Mouse (Mus musculus): ENCODE measurements around the gene Tas2r125. TPM values are rescaled to one million over a fixed set of nuclear protein-coding genes. Genes with fewer than 3 reads are reported as not detected.
"Not testable (repeated sequence)": the region's sequence is repeated elsewhere in the genome, so short reads cannot be mapped to it uniquely, and the experiment has no call there.

Tas2r125 gene
- not detected in 2 replicates for polyA plus RNA-seq (2015; fragmentation: Nextera tagmentation; extraction: Ambion mirVana)

DNA sequence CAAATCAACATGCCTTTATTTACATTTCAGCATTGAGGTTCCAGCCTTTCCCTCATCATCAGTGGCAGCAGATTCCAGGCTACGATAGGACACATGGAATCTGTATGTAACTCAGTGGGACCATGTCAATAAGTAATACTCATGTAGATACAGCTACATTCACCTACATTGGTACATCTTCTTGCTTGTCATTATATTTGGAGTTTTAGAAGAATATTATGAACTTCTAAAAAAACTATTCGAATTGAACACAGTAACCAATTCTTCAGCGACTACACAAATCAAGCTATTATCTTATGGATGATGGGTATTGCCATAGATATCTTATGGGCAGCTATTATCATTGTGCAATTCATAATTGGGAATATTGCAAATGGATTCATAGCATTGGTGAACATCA lies at the start of gene Tas2r125:
Gene Tas2r125, plus strand, starts transcription at position 301 of the 400 bp plus-strand sequence.
- H3K4me1 ChIP-seq = no peaks in the 10 kb centered on the region
- no peaks in the 10 kb centered on the region for H3K27me3 ChIP-seq
- H3K9me3 ChIP-seq (replicated peaks) = no peaks in the 10 kb centered on the region
- WGBS = 85% methylated on average over 3 of the region's 3 CpGs
- no peak within 1 kb of the TSS for H3K27ac ChIP-seq (replicated peaks)
- H3K36me3 ChIP-seq = no peaks in the 10 kb centered on the region
- no peak for ATAC-seq (ENCODE audit: insufficient number of reproducible peaks, low FRiP score, low TSS enrichment, low read depth)
- H3K4me2 ChIP-seq (replicated peaks) = no peak within 1 kb of the TSS
- H3K9ac ChIP-seq = no peak within 1 kb of the TSS
- H3K4me3 ChIP-seq (replicated peaks) = no peak within 1 kb of the TSS

DNA sequence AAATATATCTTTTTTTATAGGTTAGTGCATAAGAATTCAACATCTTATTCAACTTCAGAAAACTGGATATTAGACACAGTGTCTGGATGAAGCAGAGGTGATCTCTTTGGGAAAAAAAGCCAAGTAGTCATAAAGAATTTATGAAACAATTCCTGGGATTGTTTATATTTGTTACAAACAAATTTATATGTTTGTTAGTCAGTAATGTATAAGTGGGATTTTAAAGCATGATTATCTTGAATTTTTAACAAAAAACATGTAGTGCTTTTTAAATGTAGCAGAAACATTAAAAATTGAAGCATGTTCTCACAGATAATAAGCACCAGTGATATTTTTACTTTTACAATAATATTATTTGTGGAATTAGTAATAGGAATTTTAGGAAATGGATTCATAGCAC lies 41.7 kb upstream of the Tas2r125 start, which contains the start of gene Tas2r110:
Gene Tas2r110, plus strand, starts transcription at position 301 of the 400 bp plus-strand sequence.
- no peak within 1 kb of the TSS for H3K9ac ChIP-seq
- no peak within 1 kb of the TSS for H3K4me2 ChIP-seq (replicated peaks)
- no peak for ATAC-seq (ENCODE audit: insufficient number of reproducible peaks, low FRiP score, low TSS enrichment, low read depth)
- no peaks in the 10 kb centered on the region for H3K4me1 ChIP-seq
- H3K27ac ChIP-seq (replicated peaks) = no peak within 1 kb of the TSS
- no peaks in the 10 kb centered on the region for H3K9me3 ChIP-seq (replicated peaks)
- no peaks in the 10 kb centered on the region for H3K36me3 ChIP-seq
- H3K27me3 ChIP-seq = no peaks in the 10 kb centered on the region
- H3K4me3 ChIP-seq (replicated peaks) = no peak within 1 kb of the TSS

DNA sequence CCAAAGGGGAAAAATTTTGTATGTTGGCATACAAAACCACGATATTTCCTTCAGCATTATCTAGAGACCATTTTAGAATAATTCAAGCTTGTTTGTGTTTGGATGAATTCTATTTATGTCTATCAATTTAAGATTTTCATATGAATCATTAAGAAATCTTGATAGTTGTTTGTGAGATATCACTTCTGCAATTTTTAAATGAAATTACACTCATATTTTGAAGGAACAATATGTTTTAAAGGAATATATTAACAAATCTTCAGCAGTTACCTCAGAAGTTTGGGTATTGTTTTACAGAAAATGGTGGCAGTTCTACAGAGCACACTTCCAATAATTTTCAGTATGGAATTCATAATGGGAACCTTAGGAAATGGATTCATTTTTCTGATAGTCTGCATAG lies 16.7 kb upstream of the Tas2r125 start, which contains the start of gene Tas2r113:
Gene Tas2r113, plus strand, starts transcription at position 301 of the 400 bp plus-strand sequence.
- H3K4me3 ChIP-seq (replicated peaks) = no peak within 1 kb of the TSS
- no peaks in the 10 kb centered on the region for H3K4me1 ChIP-seq
- no peak for ATAC-seq (ENCODE audit: insufficient number of reproducible peaks, low FRiP score, low TSS enrichment, low read depth)
- no peaks in the 10 kb centered on the region for H3K36me3 ChIP-seq
- no peaks in the 10 kb centered on the region for H3K9me3 ChIP-seq (replicated peaks)
- no peaks in the 10 kb centered on the region for H3K27me3 ChIP-seq
- H3K27ac ChIP-seq (replicated peaks) = no peak within 1 kb of the TSS
- H3K4me2 ChIP-seq (replicated peaks) = no peak within 1 kb of the TSS
- WGBS = 65% methylated on average over 1 of the region's 1 CpGs
- H3K9ac ChIP-seq = no peak within 1 kb of the TSS

DNA sequence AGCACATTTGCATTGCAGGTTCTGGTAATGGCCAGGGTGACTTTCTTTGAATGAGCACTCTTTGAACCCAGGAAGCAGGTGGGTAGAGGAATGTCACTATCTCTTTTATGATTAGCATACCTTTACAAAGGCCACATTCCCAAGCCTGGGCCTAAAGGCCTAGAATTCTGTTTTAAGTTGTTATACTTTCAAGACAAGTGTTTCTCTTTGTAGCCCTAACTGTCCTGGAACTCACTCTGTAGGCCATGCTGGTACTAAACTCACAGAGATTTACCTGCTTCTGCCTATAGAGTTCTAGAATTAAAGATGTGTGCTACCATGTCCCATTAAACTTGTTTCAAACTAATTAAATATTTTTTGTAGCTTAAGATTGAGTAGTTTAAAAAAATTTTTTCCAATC lies 31.9 kb downstream of the Tas2r125 start:
- H3K4me3 ChIP-seq (replicated peaks); H3K9ac ChIP-seq; ATAC-seq (ENCODE audit: insufficient number of reproducible peaks, low FRiP score, low TSS enrichment, low read depth); H3K4me2 ChIP-seq (replicated peaks); H3K9me3 ChIP-seq (replicated peaks); H3K4me1 ChIP-seq; H3K27me3 ChIP-seq; H3K27ac ChIP-seq (replicated peaks); H3K36me3 ChIP-seq: not testable (repeated sequence)

DNA sequence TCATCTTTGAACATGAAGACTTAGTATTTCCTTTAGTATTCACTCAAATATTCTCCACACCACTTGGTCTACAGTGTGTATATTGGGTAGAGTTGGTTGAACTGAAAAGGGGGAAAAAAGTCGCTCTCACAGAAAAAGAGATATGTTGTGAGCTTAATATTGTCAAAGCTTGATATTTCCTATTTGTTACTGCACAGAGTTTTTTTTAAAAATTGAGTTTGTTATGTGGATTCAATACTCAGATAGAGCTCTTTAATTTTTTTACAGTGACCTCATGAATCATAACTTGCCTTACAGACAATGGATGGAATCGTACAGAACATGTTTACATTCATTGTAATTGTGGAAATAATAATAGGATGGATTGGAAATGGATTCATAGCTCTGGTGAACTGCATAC lies 41.4 kb downstream of the Tas2r125 start, which contains the start of gene Tas2r129:
Gene Tas2r129, plus strand, starts transcription at position 301 of the 400 bp plus-strand sequence.
- H3K9me3 ChIP-seq (replicated peaks) = no peaks in the 10 kb centered on the region
- no peaks in the 10 kb centered on the region for H3K36me3 ChIP-seq
- no peak within 1 kb of the TSS for H3K4me2 ChIP-seq (replicated peaks)
- H3K4me3 ChIP-seq (replicated peaks) = no peak within 1 kb of the TSS
- no peaks in the 10 kb centered on the region for H3K4me1 ChIP-seq
- ATAC-seq (ENCODE audit: insufficient number of reproducible peaks, low FRiP score, low TSS enrichment, low read depth) = no peak
- no peaks in the 10 kb centered on the region for H3K27me3 ChIP-seq
- 76% methylated on average over 2 of the region's 2 CpGs for WGBS
- no peak within 1 kb of the TSS for H3K9ac ChIP-seq
- H3K27ac ChIP-seq (replicated peaks) = no peak within 1 kb of the TSS

DNA sequence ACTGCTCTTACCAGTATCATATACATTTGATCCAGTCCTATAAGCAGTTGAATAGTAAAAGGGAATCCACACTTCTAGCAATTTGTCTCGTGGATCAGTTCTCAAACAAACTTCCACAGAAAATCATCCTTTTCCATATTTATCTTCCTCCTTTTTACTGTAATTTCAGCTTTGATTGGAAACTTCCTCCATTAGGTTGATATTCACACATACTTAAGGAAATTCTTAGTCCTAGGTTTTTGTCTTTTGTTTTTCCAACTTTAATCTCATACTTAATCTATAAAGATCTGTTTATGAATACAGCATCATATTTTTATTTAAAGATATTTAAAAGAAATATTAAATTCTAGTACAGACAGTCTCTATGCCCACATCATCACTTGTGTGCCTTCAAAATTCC lies 48.4 kb downstream of the Tas2r125 start, which contains the start of gene Tas2r131:
Gene Tas2r131, minus strand, starts transcription at position 101 of the 400 bp plus-strand sequence.
- ATAC-seq (ENCODE audit: insufficient number of reproducible peaks, low FRiP score, low TSS enrichment, low read depth) = no peak
- H3K36me3 ChIP-seq = no peaks in the 10 kb centered on the region
- H3K4me3 ChIP-seq (replicated peaks) = no peak within 1 kb of the TSS
- no peak within 1 kb of the TSS for H3K4me2 ChIP-seq (replicated peaks)
- H3K9me3 ChIP-seq (replicated peaks) = no peaks in the 10 kb centered on the region
- no peaks in the 10 kb centered on the region for H3K27me3 ChIP-seq
- H3K4me1 ChIP-seq = no peaks in the 10 kb centered on the region
- no peak within 1 kb of the TSS for H3K9ac ChIP-seq
- 47% methylated on average over 1 of the region's 1 CpGs for WGBS
- no peak within 1 kb of the TSS for H3K27ac ChIP-seq (replicated peaks)

Other genes with a start within 250 kb of the Tas2r125 start
- gene Tas2r121, start 208.6 kb upstream of the Tas2r125 start, polyA plus RNA-seq (2015; fragmentation: Nextera tagmentation; extraction: Ambion mirVana) = not detected in 2 replicates
- gene Tas2r122, start 197.7 kb upstream of the Tas2r125 start, polyA plus RNA-seq (2015; fragmentation: Nextera tagmentation; extraction: Ambion mirVana) = not detected in 2 replicates
- gene Tas2r115, start 171.6 kb upstream of the Tas2r125 start, polyA plus RNA-seq (2015; fragmentation: Nextera tagmentation; extraction: Ambion mirVana) = not detected in 2 replicates
- not detected in 2 replicates for gene Tas2r124, start 154.9 kb upstream of the Tas2r125 start, polyA plus RNA-seq (2015; fragmentation: Nextera tagmentation; extraction: Ambion mirVana)
- gene Tas2r102, start 147.5 kb upstream of the Tas2r125 start, polyA plus RNA-seq (2015; fragmentation: Nextera tagmentation; extraction: Ambion mirVana) = not detected in 2 replicates
- gene Tas2r136, start 131.5 kb upstream of the Tas2r125 start, polyA plus RNA-seq (2015; fragmentation: Nextera tagmentation; extraction: Ambion mirVana) = not detected in 2 replicates
- not detected in 2 replicates for gene Tas2r117, start 106.8 kb upstream of the Tas2r125 start, polyA plus RNA-seq (2015; fragmentation: Nextera tagmentation; extraction: Ambion mirVana)
- gene Tas2r123, start 62.5 kb upstream of the Tas2r125 start, polyA plus RNA-seq (2015; fragmentation: Nextera tagmentation; extraction: Ambion mirVana) = not detected in 2 replicates
- gene Tas2r116, start 54.2 kb upstream of the Tas2r125 start, polyA plus RNA-seq (2015; fragmentation: Nextera tagmentation; extraction: Ambion mirVana) = not detected in 2 replicates
- gene Tas2r110, start 41.6 kb upstream of the Tas2r125 start, polyA plus RNA-seq (2015; fragmentation: Nextera tagmentation; extraction: Ambion mirVana) = not detected in 2 replicates
- gene Tas2r113, start 16.6 kb upstream of the Tas2r125 start, polyA plus RNA-seq (2015; fragmentation: Nextera tagmentation; extraction: Ambion mirVana) = not detected in 2 replicates
- gene Tas2r129, start 41.5 kb downstream of the Tas2r125 start, polyA plus RNA-seq (2015; fragmentation: Nextera tagmentation; extraction: Ambion mirVana) = not detected in 2 replicates
- not detected in 2 replicates for gene Tas2r131, start 48.3 kb downstream of the Tas2r125 start, polyA plus RNA-seq (2015; fragmentation: Nextera tagmentation; extraction: Ambion mirVana)
- not detected in 2 replicates for gene Tas2r109, start 71.3 kb downstream of the Tas2r125 start, polyA plus RNA-seq (2015; fragmentation: Nextera tagmentation; extraction: Ambion mirVana)
- not detected in 2 replicates for gene Tas2r103, start 127.5 kb downstream of the Tas2r125 start, polyA plus RNA-seq (2015; fragmentation: Nextera tagmentation; extraction: Ambion mirVana)
- gene Tas2r140, start 146.2 kb downstream of the Tas2r125 start, polyA plus RNA-seq (2015; fragmentation: Nextera tagmentation; extraction: Ambion mirVana) = not detected in 2 replicates
- 81.3 and 83.0 TPM in 2 replicates for gene Smim10l1, start 195.3 kb downstream of the Tas2r125 start, polyA plus RNA-seq (2015; fragmentation: Nextera tagmentation; extraction: Ambion mirVana)

Measured in embryonic facial prominence, embryonic 15.5 days (tissue).